Mouse (Mus musculus): Measurements from ENCODE around the gene Ccdc30. TPM values are rescaled to one million over a fixed set of nuclear protein-coding genes. Genes with fewer than 3 reads are reported as not detected.
A peak's percentile ranks its signal among the peaks of the same experiment; 100 is the strongest.
"Not testable (repeated sequence)": the region's sequence is repeated elsewhere in the genome, so short reads cannot be mapped to it uniquely, and the experiment has no call there.

Gene Ccdc30
- polyA plus RNA-seq, 1 experiment from 2014 or later, result 6.6 TPM

DNA sequence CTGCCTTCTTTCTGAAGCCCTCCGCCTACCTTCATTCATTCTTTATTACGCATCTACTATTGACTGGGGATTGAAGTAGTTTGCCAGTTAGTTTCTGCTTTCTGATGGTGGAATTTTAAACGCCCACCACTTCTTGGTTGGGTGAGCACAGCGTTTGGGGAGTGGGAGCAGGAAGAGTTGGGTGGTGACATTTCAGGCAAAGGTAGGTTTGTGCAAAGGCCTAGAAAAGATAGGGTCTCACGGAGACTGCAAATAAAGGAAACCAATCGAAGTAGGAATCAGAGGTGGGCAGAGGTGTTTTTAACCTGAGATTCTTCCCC is 120.2 kb downstream of the Ccdc30 start:
- Histone ChIP-seq H3K4me1 (peaks cover 28% of the 10 kb centered on the region), H3K4me3 (replicated peaks) (peak overlapping the region; percentile 58), H3K9ac (peak overlapping the region; percentile 86), H3K4me2 (peak overlapping the region; percentile 72), H3K9me3 (replicated peaks) (no peaks in the 10 kb centered on the region), H3K27ac (peak overlapping the region; percentile 96), H3K36me3 (peaks cover 13% of the 10 kb centered on the region; the same call in 1 of the 2 replicates), H3K27me3 (no peaks in the 10 kb centered on the region)
- no peak for ATAC-seq (replicated peaks; ENCODE audit: low FRiP score)
- WGBS, result 5% methylated on average over 6 of the region's 6 CpGs

DNA sequence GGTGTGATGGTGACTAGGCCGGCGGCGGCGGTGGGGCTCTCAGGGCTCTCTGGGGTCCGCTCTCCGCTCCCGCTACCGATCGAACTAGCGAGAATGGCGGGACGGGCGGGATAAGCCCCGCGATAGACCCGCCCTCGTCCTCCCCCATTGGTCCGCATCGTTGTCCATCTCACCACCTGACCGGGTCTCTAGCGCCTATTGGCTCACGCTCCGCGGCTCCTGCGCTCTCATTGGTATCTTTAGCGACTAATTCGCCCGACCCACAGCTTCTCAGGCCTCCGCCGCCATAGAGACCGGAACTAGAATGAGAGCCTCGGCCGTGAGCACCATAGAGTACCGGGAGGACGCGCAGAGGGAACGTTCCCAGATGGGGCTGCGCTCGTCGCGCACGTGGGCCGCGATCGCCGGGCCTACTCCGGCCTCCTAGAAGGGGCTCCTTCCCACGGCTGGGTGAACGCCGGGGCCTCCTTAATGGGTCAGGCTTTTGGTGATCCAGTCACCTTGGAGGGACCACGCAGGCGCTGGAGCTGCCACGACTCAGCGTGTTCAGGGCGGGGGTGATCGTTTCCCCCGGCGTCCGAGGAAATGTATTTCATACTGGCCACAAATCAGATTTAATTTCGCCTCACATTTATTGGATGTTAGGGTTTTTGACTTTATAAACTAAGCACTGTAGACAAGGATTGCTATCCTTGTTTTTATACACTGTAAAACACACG is 120.7 kb downstream of the Ccdc30 start, which contains the start of gene Ybx1:
Gene Ybx1, minus strand, starts transcription at position 190 of the 719 bp plus-strand sequence.
- peaks cover 17% of the 10 kb centered on the region; the same call in 1 of the 2 replicates for H3K36me3 ChIP-seq
- H3K4me2 ChIP-seq, result peak within 1 kb of the TSS; percentile 72
- H3K27me3 ChIP-seq, result no peaks in the 10 kb centered on the region
- ATAC-seq (replicated peaks; ENCODE audit: low FRiP score), result peak; percentile 99
- H3K9me3 ChIP-seq (replicated peaks), result no peaks in the 10 kb centered on the region
- peak within 1 kb of the TSS; percentile 96 for H3K27ac ChIP-seq
- peak within 1 kb of the TSS; percentile 58 for H3K4me3 ChIP-seq (replicated peaks)
- WGBS, result 0% methylated on average over 61 of the region's 61 CpGs
- H3K4me1 ChIP-seq, result peaks cover 28% of the 10 kb centered on the region
- H3K9ac ChIP-seq, result peak within 1 kb of the TSS; percentile 86

DNA sequence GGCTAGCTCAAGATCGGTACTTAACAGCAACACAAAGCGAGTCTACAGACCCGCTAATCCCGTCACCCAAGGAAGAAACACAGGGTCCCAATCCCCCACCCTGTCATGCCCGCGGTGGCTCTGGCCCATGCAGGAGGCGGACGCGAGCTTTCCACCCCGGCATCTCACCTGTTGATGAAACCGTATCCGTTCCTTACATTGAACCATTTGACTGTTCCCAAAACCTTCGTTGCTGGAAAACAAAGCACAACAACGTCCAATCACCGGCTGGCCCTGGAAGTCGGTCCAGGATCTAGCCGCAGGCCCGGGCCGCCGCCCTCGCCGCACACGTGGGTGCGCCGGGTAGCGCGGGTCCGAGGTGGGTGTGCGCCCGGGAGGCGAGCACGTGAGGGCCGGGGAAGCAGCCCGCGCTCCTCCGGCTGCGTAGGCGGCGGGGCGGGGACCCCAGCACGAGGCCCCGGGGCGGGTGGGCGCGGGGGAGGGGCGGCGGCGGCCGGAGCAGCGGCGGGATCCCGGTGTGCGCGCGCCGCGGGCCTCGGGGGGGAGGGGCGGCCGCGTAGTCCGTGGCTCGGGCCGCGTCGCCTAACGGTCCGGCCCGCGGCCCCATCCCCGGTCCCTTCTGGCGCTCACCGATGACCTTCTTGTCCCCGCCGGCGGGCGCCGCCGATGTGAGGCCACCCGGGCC is 121.6 kb downstream of the Ccdc30 start:
- H3K4me2 ChIP-seq, result peak overlapping the region; percentile 72
- H3K9ac ChIP-seq, result peak overlapping the region; percentile 84
- peak overlapping the region; percentile 96 for H3K27ac ChIP-seq
- peaks cover 31% of the 10 kb centered on the region for H3K4me1 ChIP-seq
- under 1% methylated on average over 57 of the region's 80 CpGs for WGBS
- H3K36me3 ChIP-seq, result peaks cover 22% of the 10 kb centered on the region; the same call in 1 of the 2 replicates
- ATAC-seq (replicated peaks; ENCODE audit: low FRiP score), result peak; percentile 37
- no peaks in the 10 kb centered on the region for H3K27me3 ChIP-seq
- H3K9me3 ChIP-seq (replicated peaks), result no peaks in the 10 kb centered on the region
- H3K4me3 ChIP-seq (replicated peaks), result peak overlapping the region; percentile 58

DNA sequence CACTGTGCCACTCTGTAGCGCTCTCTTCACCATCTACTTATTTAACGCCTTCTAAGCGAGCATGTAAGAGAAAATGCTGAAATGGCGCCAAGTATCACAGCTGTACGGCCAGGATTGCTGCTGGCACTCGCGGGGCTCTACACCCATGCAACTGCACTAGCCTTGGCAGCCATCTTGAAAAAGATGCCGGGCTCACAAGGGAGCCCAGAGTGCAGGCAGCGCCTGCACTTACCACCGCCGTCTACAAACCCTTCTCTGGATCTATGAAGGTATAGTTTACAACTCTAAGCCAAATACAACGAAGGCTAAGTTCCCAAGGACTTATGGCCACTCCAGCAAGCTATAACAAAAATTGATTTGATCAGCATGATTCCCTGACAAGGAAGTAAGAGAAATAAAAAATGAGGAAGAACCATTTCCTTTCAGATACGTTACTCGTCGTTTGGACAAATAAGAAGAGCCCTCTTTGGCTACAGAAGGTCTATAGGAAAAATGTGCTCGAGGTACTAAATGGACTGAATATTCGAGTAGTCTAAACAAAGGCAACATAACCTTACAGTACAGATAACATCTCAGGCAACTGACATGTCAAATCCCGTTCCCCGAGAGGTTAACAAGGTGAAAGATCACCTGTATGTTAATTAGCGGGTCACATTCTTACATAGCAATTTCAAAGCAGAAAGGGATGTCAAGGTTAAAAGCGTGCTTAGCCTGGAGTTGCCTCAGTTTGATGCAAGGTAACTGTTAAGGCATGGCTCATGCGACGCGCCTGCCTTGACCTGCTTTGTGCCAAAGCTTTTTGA is 122.3 kb downstream of the Ccdc30 start:
- peak overlapping the region; percentile 58 for H3K4me3 ChIP-seq (replicated peaks)
- H3K27me3 ChIP-seq, result no peaks in the 10 kb centered on the region
- peak overlapping the region; percentile 72 for H3K4me2 ChIP-seq
- 1% methylated on average over 24 of the region's 24 CpGs for WGBS
- peaks cover 27% of the 10 kb centered on the region for H3K36me3 ChIP-seq
- H3K9ac ChIP-seq, result peak overlapping the region; percentile 84
- peaks cover 36% of the 10 kb centered on the region for H3K4me1 ChIP-seq
- H3K9me3 ChIP-seq (replicated peaks), result no peaks in the 10 kb centered on the region
- H3K27ac ChIP-seq, result peak overlapping the region; percentile 96
- ATAC-seq (replicated peaks; ENCODE audit: low FRiP score), result no peak

DNA sequence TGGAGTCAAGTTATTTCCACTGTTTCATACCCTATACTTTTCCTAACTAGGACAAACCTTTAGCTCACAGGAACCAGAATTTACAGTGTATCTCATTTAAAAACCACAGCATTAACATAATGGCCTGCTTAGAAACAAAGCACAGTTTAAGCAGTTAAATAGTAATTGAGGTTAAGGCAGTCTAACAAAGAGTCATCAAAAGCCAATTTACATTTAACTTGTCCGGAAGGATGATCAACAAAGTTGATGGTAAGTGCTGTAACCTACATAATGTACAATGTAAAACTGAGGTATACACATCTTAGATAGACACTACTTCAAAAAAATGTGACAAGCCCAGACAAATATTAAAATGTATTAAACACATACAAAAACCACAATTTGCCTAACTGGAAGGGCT is 123.4 kb downstream of the Ccdc30 start:
- 70% methylated on average over 1 of the region's 1 CpGs for WGBS
- Histone ChIP-seq H3K4me3 (replicated peaks) (peak overlapping the region; percentile 58), H3K27me3 (no peaks in the 10 kb centered on the region), H3K27ac (no peak overlapping the region), H3K36me3 (peaks cover 34% of the 10 kb centered on the region), H3K4me1 (peaks cover 42% of the 10 kb centered on the region), H3K9ac (peak overlapping the region; percentile 84; the same call in 1 of the 2 replicates), H3K9me3 (replicated peaks) (no peaks in the 10 kb centered on the region), H3K4me2 (peak overlapping the region; percentile 72)
- no peak for ATAC-seq (replicated peaks; ENCODE audit: low FRiP score)

DNA sequence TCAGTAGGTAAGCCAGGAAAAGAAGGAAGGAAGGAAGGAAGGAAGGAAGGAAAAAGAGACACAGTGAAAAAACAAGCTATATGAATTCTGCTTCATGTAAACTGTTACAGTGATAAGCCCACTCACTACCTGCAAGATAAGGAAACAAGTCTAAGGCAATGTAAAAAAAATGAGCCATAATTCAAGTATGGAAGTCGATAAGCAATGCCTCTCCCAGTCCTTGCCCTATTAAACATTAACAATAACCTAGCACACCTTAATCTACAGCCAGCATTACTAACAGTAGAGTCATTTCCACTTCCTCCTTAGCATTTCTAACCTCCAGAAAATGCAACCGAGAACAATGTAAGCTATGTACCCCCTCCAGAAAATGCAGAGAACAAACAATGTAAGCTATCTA is 130.0 kb downstream of the Ccdc30 start:
- no peaks in the 10 kb centered on the region for H3K9me3 ChIP-seq (replicated peaks)
- no peaks in the 10 kb centered on the region for H3K27me3 ChIP-seq
- peaks cover 86% of the 10 kb centered on the region for H3K36me3 ChIP-seq
- no peak for ATAC-seq (replicated peaks; ENCODE audit: low FRiP score)
- peak overlapping the region; percentile 4; the same call in 1 of the 2 replicates for H3K27ac ChIP-seq
- no peak overlapping the region for H3K9ac ChIP-seq
- 44% methylated on average over 2 of the region's 2 CpGs for WGBS
- no peak overlapping the region for H3K4me3 ChIP-seq (replicated peaks)
- no peak overlapping the region for H3K4me2 ChIP-seq
- H3K4me1 ChIP-seq, result peaks cover 31% of the 10 kb centered on the region

DNA sequence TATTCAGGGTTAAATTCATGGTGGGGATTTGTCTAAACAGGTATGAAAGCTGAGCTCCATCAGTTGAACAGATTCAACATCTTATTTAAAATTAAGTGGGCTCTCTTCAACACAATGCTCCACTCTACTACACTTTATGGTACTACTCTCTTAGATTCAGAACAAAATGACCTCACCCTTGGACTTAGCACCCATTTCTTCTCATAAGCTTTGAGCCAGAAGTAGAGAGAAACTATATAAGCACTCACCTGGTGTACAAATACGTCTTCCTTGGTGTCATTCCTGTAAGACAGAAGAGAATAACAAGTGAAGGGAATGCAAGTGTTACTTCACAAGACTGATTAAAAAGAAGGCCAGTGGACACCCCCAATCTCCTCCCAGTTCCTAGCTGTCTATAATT is 130.5 kb downstream of the Ccdc30 start:
- Histone ChIP-seq H3K4me2 (no peak overlapping the region), H3K4me1 (peaks cover 30% of the 10 kb centered on the region), H3K9ac (no peak overlapping the region), H3K9me3 (replicated peaks) (no peaks in the 10 kb centered on the region), H3K27ac (0 out of 2 replicates have a peak overlapping the region, but pooled peaks have one; percentile 2), H3K27me3 (no peaks in the 10 kb centered on the region), H3K36me3 (peaks cover 86% of the 10 kb centered on the region), H3K4me3 (replicated peaks) (no peak overlapping the region)
- ATAC-seq (replicated peaks; ENCODE audit: low FRiP score), result no peak
- 78% methylated on average over 1 of the region's 1 CpGs for WGBS

DNA sequence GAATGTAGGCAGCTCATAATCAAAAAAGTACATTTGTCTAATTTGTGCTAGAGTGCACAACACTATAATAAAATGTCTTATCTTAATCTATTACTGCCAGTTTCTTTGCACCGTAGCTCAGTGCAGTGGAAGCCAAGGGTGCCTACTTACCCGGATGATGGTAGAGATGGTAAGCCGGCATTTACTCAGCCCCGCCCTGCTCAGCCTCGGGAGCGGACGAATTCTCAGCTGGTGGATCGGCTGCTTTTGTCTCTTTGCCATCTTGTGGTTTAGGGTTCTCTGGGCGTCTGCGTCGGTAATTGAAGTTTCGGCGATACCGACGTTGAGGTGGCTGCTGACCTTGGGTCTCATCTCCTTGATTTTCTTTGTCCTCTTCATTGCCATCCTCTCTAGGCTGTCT is 136.5 kb downstream of the Ccdc30 start:
- not testable (repeated sequence) for H3K4me2 ChIP-seq; H3K27me3 ChIP-seq; H3K27ac ChIP-seq; ATAC-seq (replicated peaks; ENCODE audit: low FRiP score); H3K9ac ChIP-seq; H3K9me3 ChIP-seq (replicated peaks); H3K4me1 ChIP-seq; H3K4me3 ChIP-seq (replicated peaks)
- peaks cover 94% of the 10 kb centered on the region for H3K36me3 ChIP-seq
- 92% methylated on average over 15 of the region's 15 CpGs for WGBS

DNA sequence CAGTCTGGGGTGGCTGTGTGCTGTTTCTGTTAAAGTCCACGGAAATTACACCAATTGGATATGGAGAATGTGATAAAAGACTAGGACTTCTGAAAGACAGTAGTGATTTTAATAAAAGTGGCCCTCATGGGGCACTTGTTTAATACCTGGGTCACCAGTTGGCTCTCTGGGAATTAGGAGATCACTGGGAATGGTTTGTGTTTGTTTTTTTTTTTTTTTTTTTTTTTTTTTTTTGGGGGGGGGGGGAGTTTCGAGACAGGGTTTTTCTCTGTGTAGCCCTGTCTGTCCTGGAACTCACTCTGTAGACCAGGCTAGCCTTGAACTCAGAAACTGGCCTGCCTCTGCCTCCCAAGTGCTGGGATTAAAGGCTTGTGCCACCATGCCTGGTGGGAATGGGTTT is 139.6 kb downstream of the Ccdc30 start:
- Histone ChIP-seq H3K9me3 (replicated peaks) (no peaks in the 10 kb centered on the region), H3K27me3 (no peaks in the 10 kb centered on the region), H3K4me3 (replicated peaks) (no peak overlapping the region), H3K4me1 (no peaks in the 10 kb centered on the region), H3K36me3 (peaks cover 94% of the 10 kb centered on the region), H3K4me2 (no peak overlapping the region), H3K27ac (0 out of 2 replicates have a peak overlapping the region, but pooled peaks have one; percentile 59), H3K9ac (no peak overlapping the region)
- no peak for ATAC-seq (replicated peaks; ENCODE audit: low FRiP score)
- 83% methylated on average over 2 of the region's 2 CpGs for WGBS

DNA sequence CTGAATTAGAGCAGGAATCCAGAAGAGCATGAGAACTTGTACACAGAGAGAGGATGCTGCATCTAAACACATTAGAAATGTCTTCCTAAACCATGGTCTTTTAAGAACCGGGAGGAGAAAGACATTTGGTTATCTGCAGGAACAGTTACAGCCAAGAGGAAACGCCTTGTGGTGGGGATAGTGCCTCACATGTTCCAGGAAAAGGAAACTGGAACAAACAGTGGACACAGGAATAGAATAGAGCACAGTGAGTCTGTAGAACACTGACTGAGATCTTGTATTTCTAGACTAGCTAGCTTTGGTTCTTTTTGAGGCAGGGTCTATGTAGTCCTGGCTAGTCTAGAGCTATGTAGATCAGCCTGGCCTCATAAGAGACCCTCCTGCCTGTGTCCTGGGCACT is 140.1 kb downstream of the Ccdc30 start:
- H3K9me3 ChIP-seq (replicated peaks), result no peaks in the 10 kb centered on the region
- no peak for ATAC-seq (replicated peaks; ENCODE audit: low FRiP score)
- H3K4me3 ChIP-seq (replicated peaks), result no peak overlapping the region
- no peak overlapping the region for H3K9ac ChIP-seq
- peak overlapping the region; percentile 59; the same call in 1 of the 2 replicates for H3K27ac ChIP-seq
- peaks cover 95% of the 10 kb centered on the region for H3K36me3 ChIP-seq
- H3K27me3 ChIP-seq, result no peaks in the 10 kb centered on the region
- no peaks in the 10 kb centered on the region for H3K4me1 ChIP-seq
- 81% methylated on average over 2 of the region's 2 CpGs for WGBS
- H3K4me2 ChIP-seq, result no peak overlapping the region

DNA sequence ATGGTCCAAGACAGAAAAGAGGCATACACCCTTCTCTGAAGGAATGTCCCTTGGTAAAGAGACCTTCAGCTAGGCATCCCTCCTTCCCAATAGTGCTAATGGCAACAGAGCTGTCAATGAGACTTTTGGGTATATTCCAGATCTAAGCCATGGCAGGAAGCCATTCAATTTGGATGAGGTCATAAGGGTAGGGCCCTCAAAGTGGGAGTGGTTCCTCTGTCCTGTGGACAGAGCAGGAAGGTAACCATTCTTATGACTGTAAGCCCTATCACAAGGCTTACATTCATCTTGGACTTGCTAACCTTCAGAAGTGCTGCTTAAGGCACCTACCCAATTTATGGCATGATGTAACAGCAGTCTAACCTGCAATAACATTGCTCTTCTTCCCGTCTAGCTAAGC is 140.7 kb downstream of the Ccdc30 start:
- Histone ChIP-seq H3K4me1 (no peaks in the 10 kb centered on the region), H3K36me3 (peaks cover 95% of the 10 kb centered on the region), H3K9me3 (replicated peaks) (no peaks in the 10 kb centered on the region), H3K4me3 (replicated peaks) (no peak overlapping the region), H3K9ac (no peak overlapping the region), H3K27ac (peak overlapping the region; percentile 5; the same call in 1 of the 2 replicates), H3K27me3 (no peaks in the 10 kb centered on the region), H3K4me2 (no peak overlapping the region)
- WGBS, result 79% methylated on average over 1 of the region's 1 CpGs
- no peak for ATAC-seq (replicated peaks; ENCODE audit: low FRiP score)
